In genomic region chr13:54503604-54504521, GRCm38 (mm10) we compare ENCODE assay signal across 8 mouse cellular contexts. TPM values are rescaled to one million over a fixed set of nuclear protein-coding genes. Genes with fewer than 3 reads are reported as not detected.
DNase-seq lines count a peak whose midpoint lies in the region; ATAC-seq and TF ChIP-seq lines count a peak whose summit lies in the region.

Simc1 (plus strand) TSS chr13:54503779.

- peak within 1 kb of the TSS; percentile 65 for H3K9ac ChIP-seq in hindbrain, embryonic 11.5 days (ENCODE audit: low read depth, low read length)

- no peak for DNase-seq in Patski (ENCODE audit: low read depth, low spot score)
- DNase-seq in cerebellum, adult 9-11 months, result peak; percentile 78
- peak; percentile 37 to 66 for DNase-seq in frontal cortex, postnatal 10 days (ENCODE audit: low spot score in 2 of 2)
- peak; percentile 78 for DNase-seq in hindbrain, embryonic 11.5 days (ENCODE audit: low spot score)
- DNase-seq in layer of hippocampus, postnatal 36 days, result peak; percentile 64 to 66
- DNase-seq in lung, postnatal 36 days, result peak; percentile 79
- DNase-seq in retina, embryonic 14.5 days (ENCODE audit: low spot score), result peak; percentile 76
- DNase-seq in thymus, postnatal 36 days, result peak; percentile 75 to 81

- no peaks in the 10 kb centered on the region for H3K36me3 ChIP-seq in hindbrain, embryonic 11.5 days (ENCODE audit: control insufficient read depth, insufficient read depth, low read length)

- H3K27ac ChIP-seq in hindbrain, embryonic 11.5 days (ENCODE audit: low read depth, low read length), result peak within 1 kb of the TSS; percentile 51

- POLR2A ChIA-PET in Patski (lab: Charles Lee), result interaction anchor here (0.7 to 1.0 kb wide), 2 partner anchors 15 to 71 kb away, joined by 3 read pairs; partner anchors contain the start of gene Arl10

- no peak for TF ChIP-seq CTCF in Patski (IDR thresholded peaks at IDR 0.05)

- 0 out of 2 replicates have a peak, but pooled peaks cover 4% of the 10 kb centered on the region for H3K4me1 ChIP-seq in hindbrain, embryonic 11.5 days (replicated peaks; ENCODE audit: control insufficient read depth, insufficient read depth, low read length)

- ATAC-seq in Patski, result peak; percentile 82
- peak; percentile 95 for ATAC-seq in hindbrain, embryonic 11.5 days (ENCODE audit: low FRiP score)

- H3K9me3 ChIP-seq in hindbrain, embryonic 11.5 days (ENCODE audit: control insufficient read depth, low read length), result no peaks in the 10 kb centered on the region

- under 1% methylated on average over 86 of the region's 105 CpGs for WGBS in hindbrain, embryonic 11.5 days

- peaks cover 8% of the 10 kb centered on the region for H3K27me3 ChIP-seq in Patski
- no peaks in the 10 kb centered on the region for H3K27me3 ChIP-seq in hindbrain, embryonic 11.5 days (ENCODE audit: control insufficient read depth, insufficient read depth, low read length)

- CTCF ChIA-PET in Patski (lab: Charles Lee), result no interaction called here

- H3K4me2 ChIP-seq in hindbrain, embryonic 11.5 days (replicated peaks; ENCODE audit: low read depth, low read length), result peak within 1 kb of the TSS; percentile 96

- in situ Hi-C loops in Patski (cut with MboI; ENCODE audit: low pct_unique_long_range_greater_than_20kb), result no loop called here

- H3K4me3 ChIP-seq in hindbrain, embryonic 11.5 days (ENCODE audit: low read depth, low read length), result peak within 1 kb of the TSS; percentile 60

RNA-seq across cellular contexts. Expression of gene Simc1, which starts in this region (rescaled TPM):
- 8.8 TPM for polyA plus RNA-seq in Patski (2021)
- 19.7 TPM in 2 replicates for polyA plus RNA-seq in hindbrain, embryonic 11.5 days (2014; fragmentation: Nextera tagmentation; extraction: Ambion mirVana)
- total RNA-seq in layer of hippocampus, postnatal 36 days (2021), result 10 to 100 TPM; 17.4 to 18.2 TPM
